Mouse (Mus musculus): ENCODE data around the gene Npc2. TPM values are rescaled to one million over a fixed set of nuclear protein-coding genes. Genes with fewer than 3 reads are reported as not detected.

The Npc2 gene
- polyA plus RNA-seq, 1 experiment from 2014 or later = 50.2 TPM

Other genes with a start within 250 kb of the Npc2 start
- gene Vsx2, start 203.4 kb downstream of the Npc2 start, polyA plus RNA-seq (2014; fragmentation: Nextera tagmentation; extraction: Ambion mirVana) = 0.06 TPM in 1 of 2 replicates, not detected in the other
- gene Abcd4, start 155.7 kb downstream of the Npc2 start, polyA plus RNA-seq (2014; fragmentation: Nextera tagmentation; extraction: Ambion mirVana) = 10.0 and 14.8 TPM in 2 replicates
- gene Vrtn, start 132.1 kb downstream of the Npc2 start, polyA plus RNA-seq (2014; fragmentation: Nextera tagmentation; extraction: Ambion mirVana) = not detected in 2 replicates
- gene Syndig1l, start 74.3 kb downstream of the Npc2 start, polyA plus RNA-seq (2014; fragmentation: Nextera tagmentation; extraction: Ambion mirVana) = not detected in 2 replicates
- gene Isca2, start 99 bp upstream of the Npc2 start, polyA plus RNA-seq (2014; fragmentation: Nextera tagmentation; extraction: Ambion mirVana) = 138 and 170 TPM in 2 replicates
- gene Ltbp2, start 103.4 kb upstream of the Npc2 start, polyA plus RNA-seq (2014; fragmentation: Nextera tagmentation; extraction: Ambion mirVana) = 0.08 TPM in 1 of 2 replicates, not detected in the other
- 153 and 212 TPM in 2 replicates for gene Fcf1, start 197.7 kb upstream of the Npc2 start, polyA plus RNA-seq (2014; fragmentation: Nextera tagmentation; extraction: Ambion mirVana)
- 8.4 and 15.7 TPM in 2 replicates for gene Arel1, start 197.7 kb upstream of the Npc2 start, polyA plus RNA-seq (2014; fragmentation: Nextera tagmentation; extraction: Ambion mirVana)
- gene Ylpm1, start 223.2 kb upstream of the Npc2 start, polyA plus RNA-seq (2014; fragmentation: Nextera tagmentation; extraction: Ambion mirVana) = 44.1 and 47.0 TPM in 2 replicates